Mouse (Mus musculus) forebrain, embryonic 10.5 days (tissue): ENCODE measurements around the gene Ifit3b. TPM values are rescaled to one million over a fixed set of nuclear protein-coding genes. Genes with fewer than 3 reads are reported as not detected.
"Not testable (repeated sequence)": the region's sequence is repeated elsewhere in the genome, so short reads cannot be mapped to it uniquely, and the experiment has no call there.

ENCODE experiments used
- DNase-seq: peaks from one replicate; pipeline ENCODE4 v3.0.0-alpha.2; 2017; ENCODE audit warnings: low spot score; ENCODE audit errors: extremely low spot score
- H3K27ac ChIP-seq: fragments of 300-500 bp; sonication (generic); 2 replicates; pipeline ENCODE4 v1.5.1; 2016; ENCODE audit warnings: mild to moderate bottlenecking
- H3K27me3 ChIP-seq: fragments of 300-500 bp; sonication (generic); 2 replicates; pipeline ENCODE4 v1.6.1; 2016; ENCODE audit warnings: mild to moderate bottlenecking; ENCODE audit not compliant: poor library complexity, severe bottlenecking
- H3K36me3 ChIP-seq: fragments of 300-500 bp; sonication (generic); replicated peaks from 2 replicates; pipeline ENCODE4 v1.6.1; 2016; ENCODE audit warnings: mild to moderate bottlenecking, moderate library complexity
- H3K4me1 ChIP-seq: fragments of 300-500 bp; sonication (generic); 2 replicates; pipeline ENCODE4 v1.6.1; 2016
- H3K4me3 ChIP-seq: fragments of 300-500 bp; sonication (generic); 2 replicates; pipeline ENCODE4 v1.5.1; 2016; ENCODE audit warnings: mild to moderate bottlenecking, moderate library complexity
- H3K9me3 ChIP-seq: fragments of 300-500 bp; sonication (generic); 2 replicates; pipeline ENCODE4 v1.6.1; 2016; ENCODE audit warnings: mild to moderate bottlenecking, moderate library complexity
- WGBS: fragments of 180-500 bp; shearing (Covaris S2); methylation state at CpG from one replicate; pipeline ENCODE4 v1.1.7; 2016; 5-methylcytosine and 5-hydroxymethylcytosine counted together
- polyA plus RNA-seq: library from polyadenylated mRNA; unstranded; fragments of >200 nt; fragmentation: Nextera tagmentation; extraction: Ambion mirVana; gene quantifications from 2 replicates; pipeline ENCODE4 v1.2.1, GENCODE M21; 2016

Ifit3b gene
- polyA plus RNA-seq, 1 experiment from 2014 or later: not detected

DNA sequence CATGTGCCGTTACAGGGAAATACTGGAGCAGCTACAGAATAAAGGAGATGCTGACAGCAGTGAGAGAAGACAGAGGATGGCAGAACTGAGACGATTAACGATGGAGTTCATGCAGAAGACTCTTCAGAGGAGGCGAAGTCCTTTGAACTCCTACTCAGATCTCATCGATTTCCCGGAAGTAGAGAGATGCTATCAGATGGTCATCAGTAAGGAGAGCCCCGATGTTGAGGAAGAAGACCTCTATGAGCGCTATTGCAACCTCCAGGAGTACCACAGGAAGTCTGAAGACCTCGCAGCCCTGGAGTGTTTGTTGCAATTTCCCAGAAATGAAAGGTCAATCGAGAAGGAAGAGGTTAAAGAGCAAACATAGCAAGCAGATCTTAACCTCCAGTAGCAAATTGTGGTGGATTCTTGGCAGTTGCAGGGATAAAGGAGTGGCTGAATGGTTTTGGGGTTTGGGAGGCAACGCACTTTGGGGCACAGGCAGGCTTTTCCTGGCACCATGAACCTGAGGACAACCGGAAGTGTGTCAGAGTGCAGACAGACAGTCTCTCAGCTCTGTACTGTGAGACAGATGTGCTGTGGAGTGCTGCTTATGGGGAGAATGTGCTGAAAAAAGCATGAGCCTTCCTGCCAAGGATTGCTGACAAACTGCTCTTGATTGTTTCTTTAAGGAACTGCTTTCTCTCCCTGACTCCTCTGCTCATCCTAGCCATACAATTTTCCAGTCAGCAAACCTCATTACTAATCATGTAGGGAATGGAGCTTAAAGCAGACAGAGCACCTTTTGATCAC is 19.7 kb upstream of the Ifit3b start:
- H3K4me3 ChIP-seq, H3K36me3 ChIP-seq, H3K27ac ChIP-seq, H3K4me1 ChIP-seq, H3K9me3 ChIP-seq, H3K27me3 ChIP-seq, DNase-seq: not testable (repeated sequence)
- 80% methylated on average over 9 of the region's 12 CpGs for WGBS

DNA sequence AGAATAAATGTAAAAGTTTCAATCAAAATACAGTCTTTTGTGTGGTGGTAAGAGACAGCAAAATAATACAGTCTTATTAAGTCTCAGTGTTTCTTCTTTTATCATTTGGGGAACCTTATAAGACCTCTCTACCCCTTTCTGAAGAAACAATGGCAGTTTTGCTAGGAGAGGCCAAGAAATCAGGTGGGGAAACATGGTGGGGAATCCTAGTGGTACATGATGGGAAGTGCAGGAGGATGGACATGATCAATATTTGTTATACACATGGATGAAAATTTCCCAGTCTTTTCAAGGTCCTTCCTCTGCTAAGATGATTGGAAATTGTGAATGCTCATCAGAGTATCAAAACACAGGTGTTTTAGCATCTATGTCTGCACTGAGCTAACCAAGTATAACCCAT is 18.8 kb upstream of the Ifit3b start:
- Histone ChIP-seq H3K27ac (no peak overlapping the region), H3K4me1 (no peaks in the 10 kb centered on the region), H3K27me3 (no peaks in the 10 kb centered on the region), H3K4me3 (no peak overlapping the region), H3K9me3 (no peaks in the 10 kb centered on the region), H3K36me3 (no peaks in the 10 kb centered on the region)
- no peak for DNase-seq

DNA sequence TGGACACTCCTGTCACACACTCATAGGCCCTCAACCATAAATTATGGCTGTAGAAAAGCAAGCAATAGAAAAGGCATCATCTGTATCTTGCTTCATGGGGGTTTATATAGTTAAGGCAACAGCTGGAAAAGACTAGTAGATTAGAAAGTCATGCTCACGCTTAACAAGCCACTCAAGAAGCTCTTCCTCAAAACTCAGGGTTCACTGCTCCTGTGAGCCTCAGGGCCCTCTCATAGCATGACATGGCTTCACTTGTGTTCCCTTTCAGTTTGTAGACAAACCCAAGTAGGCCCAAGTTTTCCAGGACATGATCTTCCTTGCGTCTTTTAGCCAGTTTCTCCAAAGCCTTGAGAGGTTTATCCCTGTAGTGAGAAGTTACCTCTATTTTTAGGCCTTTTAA is 14.3 kb upstream of the Ifit3b start:
- 90% methylated on average over 2 of the region's 2 CpGs for WGBS
- Histone ChIP-seq H3K36me3 (no peaks in the 10 kb centered on the region), H3K9me3 (no peaks in the 10 kb centered on the region), H3K4me1 (no peaks in the 10 kb centered on the region), H3K27ac (no peak overlapping the region), H3K27me3 (no peaks in the 10 kb centered on the region), H3K4me3 (no peak overlapping the region)
- no peak for DNase-seq

DNA sequence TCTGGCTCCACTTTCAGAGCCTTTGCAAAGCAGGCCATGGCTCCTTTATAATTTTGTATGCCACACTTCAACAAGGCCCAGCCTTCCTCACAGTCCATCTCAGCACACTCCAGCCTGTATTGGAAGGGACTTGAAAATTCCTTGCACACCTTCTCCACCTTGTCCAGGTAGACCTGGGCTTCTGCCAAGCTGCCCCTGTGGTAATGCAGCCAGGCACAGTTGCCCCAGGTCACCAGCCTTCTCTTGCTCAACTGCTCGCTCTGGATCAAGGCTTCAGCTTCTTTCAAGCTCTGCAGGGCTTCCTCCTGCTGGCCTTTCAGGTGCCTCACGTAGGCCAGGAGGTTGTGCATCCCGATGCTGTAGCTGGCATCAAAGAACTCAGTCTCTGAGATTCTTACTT is 13.2 kb upstream of the Ifit3b start:
- not testable (repeated sequence) for H3K27me3 ChIP-seq, H3K4me1 ChIP-seq, H3K27ac ChIP-seq, DNase-seq, H3K9me3 ChIP-seq, H3K36me3 ChIP-seq, H3K4me3 ChIP-seq
- WGBS: 82% methylated on average over 3 of the region's 3 CpGs

DNA sequence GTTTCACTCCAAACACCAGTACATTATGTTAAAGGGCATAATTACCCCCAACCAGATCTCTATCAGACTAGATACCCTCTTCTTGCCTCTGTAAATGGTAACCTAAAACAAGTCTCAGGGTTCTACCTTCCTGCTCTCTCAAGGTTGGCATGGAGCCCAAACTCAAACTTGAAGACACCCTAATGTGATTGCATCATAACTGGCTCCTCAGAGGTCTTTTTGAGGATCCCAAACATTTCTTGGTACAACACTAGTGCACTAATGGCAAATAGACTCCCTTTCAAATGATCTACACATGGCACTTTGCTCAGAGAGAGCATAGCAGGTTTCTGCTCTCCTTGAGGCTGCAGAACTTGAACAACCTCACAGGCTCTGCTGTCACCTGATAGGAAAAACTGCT is 11.0 kb upstream of the Ifit3b start:
- DNase-seq: no peak
- Histone ChIP-seq H3K27ac (no peak overlapping the region), H3K36me3 (no peaks in the 10 kb centered on the region), H3K9me3 (no peaks in the 10 kb centered on the region), H3K4me1 (no peaks in the 10 kb centered on the region), H3K27me3 (no peaks in the 10 kb centered on the region), H3K4me3 (no peak overlapping the region)

DNA sequence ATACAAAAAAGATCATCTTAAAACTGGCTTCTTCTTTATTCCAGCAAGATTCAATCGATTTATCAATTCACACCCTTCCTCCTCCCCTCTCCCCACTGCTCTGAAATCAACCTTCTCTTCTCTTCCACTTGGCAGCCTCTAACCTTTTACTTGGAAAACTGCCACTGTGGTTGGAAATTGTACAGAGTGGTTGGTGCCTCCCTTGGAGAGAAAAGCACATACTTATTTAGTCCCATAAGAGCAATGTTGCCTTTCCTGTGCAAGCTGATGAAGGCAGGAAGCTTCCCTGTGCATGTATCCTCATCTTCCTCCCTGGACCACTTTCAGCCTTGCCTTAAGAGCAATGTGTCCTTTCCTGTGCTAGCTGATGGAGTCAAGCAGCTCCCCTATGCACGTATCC is 9.4 kb upstream of the Ifit3b start:
- no peak for DNase-seq
- H3K27me3 ChIP-seq: no peaks in the 10 kb centered on the region
- H3K36me3 ChIP-seq: no peaks in the 10 kb centered on the region
- WGBS: 89% methylated on average over 2 of the region's 2 CpGs
- no peak overlapping the region for H3K4me3 ChIP-seq
- no peak overlapping the region for H3K27ac ChIP-seq
- H3K4me1 ChIP-seq: no peaks in the 10 kb centered on the region
- no peaks in the 10 kb centered on the region for H3K9me3 ChIP-seq

DNA sequence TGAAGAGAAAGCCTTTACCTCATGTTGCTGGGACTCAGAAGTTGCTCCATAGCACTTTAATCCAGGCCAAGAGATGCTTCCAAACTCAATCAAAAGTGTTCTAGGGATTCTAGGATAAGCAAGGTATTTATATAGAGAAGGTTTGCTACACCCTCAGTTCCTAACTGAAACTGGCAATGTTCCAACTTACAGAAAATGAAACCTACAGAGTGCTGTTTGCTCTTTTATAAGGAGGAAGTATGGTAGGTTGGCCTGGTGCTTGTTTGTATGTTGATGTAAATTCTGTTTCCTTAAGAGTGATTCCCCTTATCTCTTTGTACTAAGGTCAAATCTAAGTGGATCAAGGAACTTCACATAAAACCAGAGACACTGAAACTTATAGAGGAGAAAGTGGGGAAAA is 8.5 kb upstream of the Ifit3b start:
- H3K4me1 ChIP-seq, H3K27me3 ChIP-seq, H3K9me3 ChIP-seq, H3K36me3 ChIP-seq, H3K27ac ChIP-seq, H3K4me3 ChIP-seq, DNase-seq: not testable (repeated sequence)

DNA sequence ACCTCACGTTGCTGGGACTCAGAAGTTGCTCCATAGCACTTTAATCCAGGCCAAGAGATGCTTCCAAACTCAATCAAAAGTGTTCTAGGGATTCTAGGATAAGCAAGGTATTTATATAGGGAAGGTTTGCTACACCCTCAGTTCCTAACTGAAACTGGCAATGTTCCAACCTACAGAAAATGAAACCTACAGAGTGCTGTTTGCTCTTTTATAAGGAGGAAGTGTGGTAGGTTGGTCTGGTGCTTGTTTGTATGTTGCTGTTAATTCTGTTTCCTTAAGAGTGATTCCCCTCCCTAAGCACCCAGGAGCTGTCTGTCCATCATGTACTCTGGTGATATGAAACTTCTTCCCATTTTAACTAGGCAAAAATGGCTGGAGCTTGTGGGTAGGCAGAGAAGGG is 5.9 kb upstream of the Ifit3b start, which contains the start of gene Ifit1bl1:
Gene Ifit1bl1 (minus strand): TSS at position 69 of the 400 bp plus-strand sequence.
- DNase-seq, H3K36me3 ChIP-seq, H3K27me3 ChIP-seq, H3K9me3 ChIP-seq, H3K27ac ChIP-seq, H3K4me3 ChIP-seq, H3K4me1 ChIP-seq: not testable (repeated sequence)
- 68% methylated on average over 1 of the region's 1 CpGs for WGBS

DNA sequence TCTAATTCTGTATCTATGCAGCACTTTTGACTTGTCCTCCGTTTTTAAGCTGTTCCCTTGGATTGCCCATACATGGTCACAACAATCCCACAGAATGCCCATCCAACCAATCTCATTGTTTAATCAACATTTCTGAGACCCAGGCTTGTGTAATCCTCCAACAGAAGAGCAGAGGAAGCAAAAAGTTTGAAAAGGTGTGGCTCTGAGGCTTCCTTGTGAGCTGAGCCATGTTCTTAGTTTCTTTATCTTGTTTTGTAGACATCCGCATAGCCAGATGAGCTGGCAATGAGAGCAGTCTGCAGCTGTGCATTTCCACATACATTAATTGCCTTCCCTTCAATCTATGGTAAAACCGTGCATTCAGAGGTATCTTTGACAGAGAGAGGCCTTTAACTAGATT is 2.3 kb upstream of the Ifit3b start:
- H3K4me1 ChIP-seq: no peaks in the 10 kb centered on the region
- 85% methylated on average over 3 of the region's 3 CpGs for WGBS
- no peak for DNase-seq

DNA sequence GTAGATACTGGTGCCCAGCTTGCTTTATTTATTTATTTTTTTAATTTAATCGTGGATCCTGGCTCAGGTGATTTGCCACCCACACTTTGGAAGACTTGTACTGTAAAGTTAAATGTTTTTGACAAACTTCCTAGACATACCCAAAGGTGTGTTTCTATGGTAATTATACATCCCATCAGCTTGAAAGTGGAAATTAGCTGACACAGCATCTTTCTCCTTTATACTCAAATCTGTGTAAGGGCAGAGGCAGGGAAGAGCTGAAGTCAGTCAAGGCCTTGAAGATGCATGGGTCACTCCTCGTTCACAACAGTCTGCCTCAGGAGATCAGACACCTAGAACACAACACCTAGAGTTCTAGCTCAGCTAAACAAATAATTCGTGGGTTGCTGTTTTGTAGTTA is 2.3 kb downstream of the Ifit3b start:
- H3K27ac ChIP-seq, H3K36me3 ChIP-seq, DNase-seq, H3K27me3 ChIP-seq, H3K9me3 ChIP-seq, H3K4me1 ChIP-seq, H3K4me3 ChIP-seq: not testable (repeated sequence)
- 83% methylated on average over 3 of the region's 3 CpGs for WGBS

More for the DNA sequence above, 2.3 kb upstream of the Ifit3b start:
- no peaks in the 10 kb centered on the region for H3K27me3 ChIP-seq
- H3K27ac ChIP-seq: no peak overlapping the region
- no peaks in the 10 kb centered on the region for H3K9me3 ChIP-seq
- H3K4me3 ChIP-seq: no peak overlapping the region
- H3K36me3 ChIP-seq: no peaks in the 10 kb centered on the region

DNA sequence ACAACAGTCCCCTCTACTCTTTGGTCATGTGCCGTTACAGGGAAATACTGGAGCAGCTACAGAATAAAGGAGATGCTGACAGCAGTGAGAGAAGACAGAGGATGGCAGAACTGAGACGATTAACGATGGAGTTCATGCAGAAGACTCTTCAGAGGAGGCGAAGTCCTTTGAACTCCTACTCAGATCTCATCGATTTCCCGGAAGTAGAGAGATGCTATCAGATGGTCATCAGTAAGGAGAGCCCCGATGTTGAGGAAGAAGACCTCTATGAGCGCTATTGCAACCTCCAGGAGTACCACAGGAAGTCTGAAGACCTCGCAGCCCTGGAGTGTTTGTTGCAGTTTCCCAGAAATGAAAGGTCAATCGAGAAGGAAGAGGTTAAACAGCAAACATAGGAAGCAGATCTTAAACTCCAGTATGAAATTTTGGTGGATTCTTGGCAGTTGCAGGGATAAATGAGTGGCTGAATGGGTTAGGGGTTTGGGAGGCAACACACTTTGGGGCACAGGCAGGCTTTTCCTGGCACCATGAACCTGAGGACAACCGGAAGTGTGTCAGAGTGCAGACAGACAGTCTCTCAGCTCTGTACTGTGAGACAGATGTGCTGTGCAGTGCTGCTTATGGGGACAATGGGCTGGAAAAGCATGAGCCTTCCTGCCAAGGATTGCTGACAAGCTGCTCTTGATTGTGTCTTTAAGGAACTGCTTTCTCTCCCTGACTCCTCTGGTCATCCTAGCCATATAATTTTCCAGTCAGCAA is 4.7 kb downstream of the Ifit3b start:
- not testable (repeated sequence) for DNase-seq, H3K27me3 ChIP-seq, H3K9me3 ChIP-seq, H3K36me3 ChIP-seq, H3K27ac ChIP-seq, H3K4me3 ChIP-seq, H3K4me1 ChIP-seq
- 87% methylated on average over 5 of the region's 11 CpGs for WGBS

DNA sequence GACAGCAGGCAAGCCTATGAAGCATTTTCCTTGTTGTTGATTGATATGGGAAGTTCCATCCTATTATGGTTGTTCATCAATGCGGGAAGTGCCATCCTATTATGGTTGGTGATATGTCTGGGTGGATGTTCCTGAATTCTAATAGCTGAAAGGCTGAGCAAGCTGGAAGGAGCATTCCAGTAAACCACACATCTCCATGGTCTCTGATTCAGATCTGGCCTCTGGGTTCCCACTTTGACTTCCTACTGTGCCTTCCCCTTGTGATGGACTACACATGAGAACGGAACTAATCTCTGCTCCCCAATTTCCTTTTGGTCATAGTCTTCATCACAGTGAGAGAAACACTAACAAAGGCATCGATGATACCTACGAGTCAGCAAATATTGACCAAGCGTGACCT is 13.1 kb downstream of the Ifit3b start:
- no peak overlapping the region for H3K27ac ChIP-seq
- no peaks in the 10 kb centered on the region for H3K27me3 ChIP-seq
- no peaks in the 10 kb centered on the region for H3K36me3 ChIP-seq
- H3K9me3 ChIP-seq: no peaks in the 10 kb centered on the region
- DNase-seq: no peak
- WGBS: 97% methylated on average over 5 of the region's 5 CpGs
- no peak overlapping the region for H3K4me3 ChIP-seq
- no peaks in the 10 kb centered on the region for H3K4me1 ChIP-seq

DNA sequence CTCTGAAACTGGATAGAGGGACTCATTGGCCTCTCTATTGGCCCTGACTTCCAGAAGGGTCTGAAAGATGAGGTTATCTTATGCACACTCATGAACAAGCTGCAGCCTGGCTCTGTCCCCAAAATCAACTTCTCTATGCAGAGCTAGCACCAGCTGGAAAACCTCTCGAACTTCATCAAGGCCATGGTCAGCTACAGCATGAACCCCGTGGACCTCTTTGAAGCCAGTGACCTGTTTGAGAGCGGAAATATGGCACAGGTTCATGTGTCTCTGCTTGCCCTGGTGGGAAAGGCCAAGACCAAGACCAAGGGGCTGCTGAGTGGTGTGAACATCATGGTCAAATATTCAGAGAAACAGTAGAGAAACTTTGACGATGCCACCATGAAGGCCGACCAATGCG is 16.0 kb downstream of the Ifit3b start:
- no peaks in the 10 kb centered on the region for H3K9me3 ChIP-seq
- H3K4me3 ChIP-seq: no peak overlapping the region
- DNase-seq: no peak
- 98% methylated on average over 6 of the region's 6 CpGs for WGBS
- no peak overlapping the region for H3K27ac ChIP-seq
- no peaks in the 10 kb centered on the region for H3K4me1 ChIP-seq
- H3K27me3 ChIP-seq: no peaks in the 10 kb centered on the region
- H3K36me3 ChIP-seq: no peaks in the 10 kb centered on the region
